Mouse (Mus musculus) ZHBTc4 (cell line): Measurements from ENCODE around the gene Irf4.

Source experiments
- DNase-seq: peaks from one replicate; pipeline ENCODE4 v3.0.0-alpha.2; 2011; ENCODE audit warnings: low read depth, low spot score

Gene Irf4

GRCm38 (mm10) chr13:30749021-30749556 is at the start of gene Irf4:
Irf4 (plus strand) TSS chr13:30749226.
- peak; percentile 62 for DNase-seq

- no peak for DNase-seq
These were observed 46.3 kb upstream of the Irf4 start for GRCm38 (mm10) chr13:30702695-30703094.

GRCm38 (mm10) chr13:30704246-30705095 is 44.6 kb upstream of the Irf4 start:
- no peak for DNase-seq

- no peak for DNase-seq
These were observed 38.0 kb upstream of the Irf4 start for GRCm38 (mm10) chr13:30711066-30711465.

GRCm38 (mm10) chr13:30711711-30712110 is 37.3 kb upstream of the Irf4 start:
- no peak for DNase-seq

- no peak for DNase-seq
These were observed 36.7 kb upstream of the Irf4 start for GRCm38 (mm10) chr13:30712280-30712679.

GRCm38 (mm10) chr13:30713621-30714020 is 35.4 kb upstream of the Irf4 start:
- no peak for DNase-seq

GRCm38 (mm10) chr13:30714552-30714951 is 34.5 kb upstream of the Irf4 start:
- no peak for DNase-seq

GRCm38 (mm10) chr13:30715060-30715459 is 34.0 kb upstream of the Irf4 start:
- no peak for DNase-seq

- DNase-seq: no peak
These were observed 33.5 kb upstream of the Irf4 start for GRCm38 (mm10) chr13:30715573-30715972.

- DNase-seq: no peak
These were observed 32.4 kb upstream of the Irf4 start for GRCm38 (mm10) chr13:30716611-30717010.

GRCm38 (mm10) chr13:30722601-30723000 is 26.4 kb upstream of the Irf4 start:
- DNase-seq: no peak

- DNase-seq: no peak
These were observed 25.8 kb upstream of the Irf4 start for GRCm38 (mm10) chr13:30723258-30723657.

GRCm38 (mm10) chr13:30723858-30724257 is 25.2 kb upstream of the Irf4 start:
- DNase-seq: no peak

GRCm38 (mm10) chr13:30724691-30725271 is 24.2 kb upstream of the Irf4 start:
- DNase-seq: no peak

- DNase-seq: no peak
These were observed 22.1 kb upstream of the Irf4 start for GRCm38 (mm10) chr13:30726879-30727278.

- DNase-seq: no peak
These were observed 20.9 kb upstream of the Irf4 start for GRCm38 (mm10) chr13:30728155-30728554.

- no peak for DNase-seq
These were observed 19.8 kb upstream of the Irf4 start for GRCm38 (mm10) chr13:30729245-30729644.

GRCm38 (mm10) chr13:30730104-30730793 is 18.8 kb upstream of the Irf4 start:
- no peak for DNase-seq

GRCm38 (mm10) chr13:30732709-30733445 is 16.1 kb upstream of the Irf4 start:
- no peak for DNase-seq

- no peak for DNase-seq
These were observed 12.3 kb upstream of the Irf4 start for GRCm38 (mm10) chr13:30736721-30737120.

- DNase-seq: no peak
These were observed 11.8 kb upstream of the Irf4 start for GRCm38 (mm10) chr13:30737257-30737656.
